Mouse (Mus musculus) embryonic fibroblast, embryonic 13.5 days (primary cell): ENCODE results near the gene Zfp286.

Source experiments
- CTCF ChIP-seq: IDR thresholded peaks from 2 replicates; pipeline ENCODE4 v1.5.1; 2011; ENCODE audit warnings: mild to moderate bottlenecking, control low read depth, low read length, moderate library complexity, borderline replicate concordance; ENCODE audit not compliant: insufficient read depth
- POLR2A ChIP-seq: IDR thresholded peaks from 2 replicates; pipeline ENCODE4 v1.6.1; 2011; ENCODE audit warnings: low read depth, mild to moderate bottlenecking, control low read depth, low read length, moderate library complexity

- TF ChIP-seq CTCF (no peak), POLR2A (no peak)
Measured at GRCm38 (mm10) chr11:62824211-62824610, 34.9 kb upstream of the Zfp286 start.
